Mouse (Mus musculus): Measurements from ENCODE around the gene Cfap97d1. TPM values are rescaled to one million over a fixed set of nuclear protein-coding genes. Genes with fewer than 3 reads are reported as not detected.

The Cfap97d1 gene
- total RNA-seq (2021) = not detected
- long read RNA-seq, experiment 1, partial matches to known transcripts = 0 of 1 reads
- long read RNA-seq, experiment 1, other reads (novel, unspliced or antisense) = 1 of 1 reads
- long read RNA-seq, experiment 2 = 0 reads

DNA sequence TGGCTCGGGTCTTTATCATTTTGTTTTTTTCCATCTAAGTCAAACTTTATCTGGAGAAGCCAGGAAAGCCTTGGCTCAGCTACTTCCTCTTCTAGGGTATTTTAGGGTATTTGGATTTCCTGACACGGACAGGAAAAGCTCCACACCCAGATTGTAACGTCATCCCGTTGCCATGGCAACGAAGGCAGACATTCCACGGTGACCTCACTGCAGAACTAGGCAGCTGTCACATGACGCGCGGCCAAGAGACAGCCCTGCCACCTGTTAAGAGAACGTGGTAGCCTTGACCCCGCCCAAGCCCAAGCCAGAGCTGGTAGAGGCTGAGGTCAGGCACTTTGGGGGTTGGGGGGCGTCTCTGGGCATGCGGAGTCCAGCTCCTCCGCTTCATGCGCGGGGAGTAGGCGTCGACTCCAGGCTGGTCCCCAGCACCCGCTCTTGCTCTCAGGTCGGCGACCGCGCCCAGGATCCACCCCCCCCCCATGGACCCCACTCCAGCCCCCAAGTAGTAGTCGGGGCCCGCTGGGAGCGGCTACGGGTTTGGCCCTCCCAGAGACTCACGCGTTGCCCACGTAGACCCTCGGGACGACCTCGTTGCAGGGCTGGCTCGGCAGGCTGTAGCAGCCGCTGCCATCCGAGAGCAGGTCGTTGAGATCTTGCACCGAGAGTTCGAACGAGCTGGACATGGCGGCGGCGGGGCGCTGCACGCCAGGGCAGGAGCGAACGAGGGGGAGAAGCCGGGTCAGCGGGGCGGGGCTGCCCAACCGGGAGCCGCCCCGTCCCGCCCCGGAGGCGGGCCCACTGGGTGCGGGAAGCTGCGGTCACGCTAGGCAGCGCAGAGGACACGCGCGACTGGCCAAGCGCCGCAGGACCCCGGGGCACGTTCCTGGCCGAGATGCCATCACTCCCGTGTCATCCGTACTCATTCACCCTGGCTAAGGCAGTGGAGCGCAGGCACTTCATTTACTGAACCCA lies at the start of gene Cfap97d1:
Gene Cfap97d1, plus strand, starts transcription at position 226 of the 972 bp plus-strand sequence.
- DNase-seq (ENCODE audit: low spot score in 2 of 2) = peak; percentile 97
- intact Hi-C loops (cut with DNase I) = loop anchor here (2.0 kb wide), 1 partner anchor 54 kb away; no protein-coding TSS in a partner anchor

DNA sequence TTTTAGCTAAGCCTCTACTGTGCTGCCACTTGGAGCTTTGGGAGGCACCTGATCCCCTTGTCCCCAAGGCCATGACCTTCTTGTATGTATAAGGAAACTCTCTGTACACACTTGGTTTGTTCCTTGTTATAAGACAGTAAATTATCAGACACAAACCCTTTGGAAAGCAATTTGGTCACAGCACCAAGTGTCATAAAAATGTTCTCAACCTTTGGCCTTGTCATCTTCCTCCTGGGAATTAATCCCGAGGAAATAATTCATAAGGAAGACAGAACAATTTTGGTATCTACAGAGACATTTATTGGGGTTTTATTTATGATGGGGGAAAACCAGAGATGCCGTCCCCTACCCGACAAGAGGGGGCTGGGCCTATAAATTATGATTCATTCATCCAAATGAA lies 48.3 kb upstream of the Cfap97d1 start:
- DNase-seq (ENCODE audit: low spot score in 2 of 2) = no peak
- intact Hi-C loops (cut with DNase I) = no loop called here

DNA sequence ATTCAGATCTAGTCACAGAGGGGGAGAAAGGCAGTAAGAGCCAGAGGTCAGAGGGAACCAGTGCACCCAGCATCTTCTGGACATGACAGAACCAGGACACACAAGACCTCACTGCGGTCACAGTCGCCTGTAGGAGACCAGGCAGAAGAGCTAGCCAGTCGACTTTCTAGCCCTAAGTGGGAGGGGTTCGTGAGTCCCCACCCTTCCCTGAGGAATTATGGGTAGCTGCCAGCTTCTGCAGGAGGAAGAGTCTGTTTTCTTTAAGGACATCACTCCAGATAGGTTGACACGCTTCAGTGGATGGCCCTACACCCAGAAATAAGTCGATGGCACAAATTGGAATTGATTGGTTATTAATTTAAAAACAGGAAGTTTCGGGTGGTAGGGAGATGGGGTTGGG lies 47.7 kb upstream of the Cfap97d1 start:
- DNase-seq (ENCODE audit: low spot score in 2 of 2) = no peak
- intact Hi-C loops (cut with DNase I) = no loop called here

DNA sequence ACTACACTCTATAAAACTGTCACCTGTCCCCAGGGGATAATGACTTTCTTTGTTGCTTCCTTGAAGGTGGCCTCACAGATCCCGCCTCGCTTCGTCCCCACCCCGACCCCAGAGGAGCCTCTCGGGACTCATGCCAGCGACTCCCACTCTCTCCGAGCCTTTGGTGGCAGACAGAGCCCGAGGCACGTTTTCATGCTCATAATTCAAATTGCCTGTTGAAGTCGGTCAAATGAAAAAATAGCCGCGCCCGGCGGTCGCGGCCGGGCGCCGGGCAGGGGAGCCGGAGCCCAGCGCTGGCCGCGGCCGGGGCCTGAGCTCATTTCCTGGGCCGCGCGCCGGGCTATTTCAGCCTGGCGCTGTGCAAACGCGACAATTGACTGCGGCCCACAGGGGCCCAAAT lies 47.0 kb upstream of the Cfap97d1 start:
- intact Hi-C loops (cut with DNase I) = no loop called here
- no peak for DNase-seq (ENCODE audit: low spot score in 2 of 2)

DNA sequence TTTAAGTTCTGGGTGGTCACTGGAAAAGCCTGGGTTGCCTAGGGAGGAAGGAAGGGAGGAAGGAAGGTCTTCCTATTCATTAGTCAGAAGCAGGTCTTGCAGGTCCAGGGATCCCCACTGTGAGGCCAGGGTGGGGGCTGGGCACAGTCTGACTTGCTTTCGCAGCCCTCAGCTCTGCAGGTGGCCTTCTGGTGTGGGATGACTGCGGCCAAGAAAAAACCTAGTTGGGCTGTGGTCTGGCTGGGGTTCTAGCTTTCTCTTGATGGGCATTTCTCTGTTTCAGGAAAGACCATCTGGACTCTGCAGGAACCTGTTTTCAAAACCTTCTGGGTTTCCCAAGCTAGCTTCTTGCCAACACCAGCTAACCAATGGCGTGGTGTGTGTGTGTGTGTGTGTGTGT lies 41.0 kb upstream of the Cfap97d1 start:
- intact Hi-C loops (cut with DNase I) = no loop called here
- DNase-seq (ENCODE audit: low spot score in 2 of 2) = no peak

DNA sequence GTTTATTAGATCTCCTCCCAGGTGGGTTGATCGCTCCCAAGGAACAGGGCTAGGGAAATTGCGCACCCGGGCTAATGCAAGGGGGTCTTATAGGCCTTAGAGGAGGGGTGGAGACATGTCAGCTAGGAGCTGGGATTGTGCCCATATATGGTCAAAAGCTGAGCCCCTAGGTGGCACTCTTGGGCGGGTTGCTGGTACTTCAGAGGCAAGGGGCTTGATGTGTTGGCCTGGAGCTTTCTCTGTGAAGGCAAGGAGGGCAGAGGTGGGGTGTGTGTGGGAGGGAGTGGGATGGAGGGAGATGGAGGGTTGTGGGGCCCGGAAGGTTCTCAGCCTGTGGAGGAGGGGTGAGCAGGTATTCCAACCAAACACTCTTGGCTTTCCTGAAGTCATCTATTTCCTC lies 37.6 kb upstream of the Cfap97d1 start:
- DNase-seq (ENCODE audit: low spot score in 2 of 2) = no peak
- intact Hi-C loops (cut with DNase I) = no loop called here

DNA sequence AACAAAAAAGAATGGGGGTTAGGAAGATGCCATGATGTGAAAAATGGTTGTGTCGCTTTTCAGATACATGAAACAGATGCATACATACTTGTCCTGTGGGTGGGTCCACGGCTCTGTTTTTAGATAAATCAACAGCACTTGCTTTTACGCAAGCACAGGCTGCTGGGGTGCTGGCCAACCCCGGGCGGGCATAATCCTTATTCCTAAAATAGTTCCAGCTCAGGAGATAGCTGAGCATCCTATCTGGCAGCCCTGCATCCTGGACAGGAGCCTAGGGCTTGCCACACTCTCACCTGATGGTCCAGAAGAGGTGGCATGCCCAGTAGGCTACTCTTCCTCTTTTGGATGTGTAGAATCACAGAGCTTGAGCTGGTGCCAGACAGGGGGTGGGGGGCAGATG lies 34.1 kb upstream of the Cfap97d1 start:
- DNase-seq (ENCODE audit: low spot score in 2 of 2) = no peak
- intact Hi-C loops (cut with DNase I) = no loop called here

DNA sequence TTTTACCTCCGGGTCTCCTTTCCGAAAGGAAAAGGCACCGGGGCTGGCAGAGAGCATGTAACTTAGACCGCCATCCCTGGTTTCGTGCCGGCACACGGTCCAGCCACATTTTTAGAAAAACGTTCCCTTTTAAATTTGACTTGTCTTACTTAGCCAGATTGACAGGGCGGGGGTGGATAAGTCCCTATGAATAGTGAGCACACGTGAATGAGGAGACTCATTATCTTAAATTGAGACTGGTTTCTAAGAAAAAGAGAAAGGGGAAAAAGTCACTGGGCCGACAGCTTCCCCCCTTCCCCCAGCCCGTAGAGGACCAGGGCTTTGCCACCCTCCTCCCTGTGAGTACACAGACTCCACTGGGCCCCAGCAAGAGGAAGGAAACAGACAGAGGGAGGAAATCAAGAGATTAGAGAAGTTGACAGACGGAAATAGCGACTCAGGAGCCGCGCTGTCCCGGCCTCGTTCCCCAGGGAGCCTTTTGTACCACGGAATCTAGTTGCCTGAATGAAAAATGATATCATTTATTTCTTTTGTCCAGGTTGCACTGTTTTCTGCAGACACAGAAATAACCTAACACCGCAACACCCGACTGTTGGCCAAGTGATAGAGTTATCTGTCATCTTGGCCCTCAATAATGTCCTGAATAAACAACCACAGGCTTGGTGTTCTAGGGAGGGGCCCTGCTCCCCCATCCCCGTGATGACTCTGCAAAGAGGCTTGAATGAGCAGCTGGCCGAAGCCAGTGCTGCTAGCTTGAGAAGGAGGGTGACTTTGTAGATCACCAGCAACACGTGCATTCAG lies 31.3 kb upstream of the Cfap97d1 start:
- intact Hi-C loops (cut with DNase I) = no loop called here
- DNase-seq (ENCODE audit: low spot score in 2 of 2) = no peak

DNA sequence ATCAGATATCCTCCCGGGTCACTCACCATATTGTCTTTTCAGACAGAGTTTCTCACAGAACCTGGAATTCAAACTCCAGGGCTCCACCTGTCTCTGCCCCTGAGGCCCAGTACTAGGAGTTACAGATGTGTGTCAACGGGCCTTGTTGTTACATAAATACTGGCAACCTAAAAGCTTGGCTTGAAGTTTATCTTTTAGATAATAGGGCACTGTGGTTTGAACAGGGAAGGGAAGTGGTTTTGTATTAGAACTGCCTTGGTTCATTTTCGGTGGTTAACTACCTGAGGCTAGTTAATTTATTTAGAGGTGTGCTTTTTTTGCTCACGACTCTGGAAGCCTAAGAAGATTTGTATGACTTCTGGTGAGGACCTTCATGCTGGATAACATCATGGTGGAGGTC lies 30.6 kb upstream of the Cfap97d1 start:
- intact Hi-C loops (cut with DNase I) = no loop called here
- no peak for DNase-seq (ENCODE audit: low spot score in 2 of 2)

DNA sequence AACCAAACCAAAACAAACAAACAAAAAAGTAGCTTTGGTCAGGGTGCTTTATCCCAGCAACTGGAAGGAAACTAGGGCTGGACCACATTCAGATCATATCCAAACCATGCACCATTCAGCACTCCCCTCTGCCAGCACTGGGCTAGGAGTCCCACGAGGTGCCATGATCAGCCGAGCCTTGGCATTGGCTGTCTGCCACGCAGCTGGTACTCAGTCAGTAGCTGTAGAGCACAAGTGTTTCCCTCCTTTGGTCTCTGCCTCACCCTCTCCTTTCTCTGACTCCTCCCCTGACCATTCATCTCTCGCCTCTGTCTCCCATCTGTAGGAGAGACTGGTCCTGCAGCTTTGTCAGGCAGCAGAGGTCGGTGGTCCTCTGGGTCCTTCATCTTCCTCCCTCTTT lies 26.6 kb upstream of the Cfap97d1 start:
- DNase-seq (ENCODE audit: low spot score in 2 of 2) = no peak

DNA sequence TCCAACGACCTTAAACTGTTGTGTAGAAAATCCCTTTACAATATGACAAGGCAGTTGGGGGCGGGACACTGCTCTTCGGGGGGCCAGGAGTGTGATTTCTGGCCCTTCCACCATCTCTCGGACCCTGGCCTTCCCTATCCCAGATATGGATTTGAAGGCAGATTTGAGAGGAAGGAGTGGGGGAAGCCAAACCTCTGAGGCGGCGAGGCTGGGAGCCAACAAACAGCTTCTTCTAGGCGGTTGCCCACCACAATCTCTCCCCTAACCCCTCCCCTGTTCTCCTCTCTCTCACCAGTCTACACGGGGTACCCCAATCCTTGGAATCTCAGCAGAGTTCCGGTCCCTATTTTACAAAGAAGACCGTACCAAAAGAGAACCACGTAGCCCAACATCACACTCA lies 21.0 kb upstream of the Cfap97d1 start:
- DNase-seq (ENCODE audit: low spot score in 2 of 2) = no peak

More for the DNA sequence above, 26.6 kb upstream of the Cfap97d1 start:
- intact Hi-C loops (cut with DNase I) = no loop called here

DNA sequence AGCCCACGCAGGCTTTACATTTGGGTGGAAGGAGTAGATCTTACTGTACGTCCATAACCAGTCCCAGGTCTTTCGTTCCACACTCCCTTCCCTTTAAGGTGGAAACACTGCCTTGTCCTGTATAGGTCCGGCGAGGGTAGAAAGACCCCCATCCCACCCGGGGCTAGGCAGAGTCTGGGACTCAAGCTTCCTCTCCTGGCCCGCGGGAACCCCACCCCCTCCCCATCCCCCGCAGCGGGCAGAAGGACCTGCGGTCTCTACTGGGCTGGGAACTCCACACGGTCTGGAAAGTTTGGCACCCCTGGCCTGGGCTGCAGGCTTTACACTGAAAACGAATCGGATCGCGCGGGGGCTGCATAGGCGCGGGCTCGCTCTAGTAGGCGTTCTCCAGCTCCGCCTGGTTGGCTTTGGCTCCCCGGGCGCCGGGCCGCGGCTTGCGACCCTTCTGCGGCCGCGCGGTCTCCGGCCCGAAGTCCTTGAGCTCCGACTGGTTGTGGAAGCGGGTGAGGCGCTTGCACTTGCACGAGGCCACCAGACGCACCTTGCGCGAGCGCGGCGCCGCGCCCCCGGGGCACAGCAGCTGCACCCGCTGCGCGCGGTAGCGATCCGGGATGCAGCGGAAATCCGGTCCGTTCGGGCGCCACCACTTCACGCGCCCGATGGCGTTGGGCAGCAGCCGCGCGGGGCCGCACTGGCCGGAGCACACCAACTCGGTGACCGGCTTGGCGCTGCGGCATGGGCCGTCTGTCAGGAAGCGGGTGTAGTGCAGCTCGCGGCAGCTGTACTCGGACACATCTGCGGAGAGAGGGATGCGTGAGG lies 20.4 kb upstream of the Cfap97d1 start:
- no peak for DNase-seq (ENCODE audit: low spot score in 2 of 2)
- intact Hi-C loops (cut with DNase I) = no loop called here

More for the DNA sequence above, 21.0 kb upstream of the Cfap97d1 start:
- intact Hi-C loops (cut with DNase I) = no loop called here

DNA sequence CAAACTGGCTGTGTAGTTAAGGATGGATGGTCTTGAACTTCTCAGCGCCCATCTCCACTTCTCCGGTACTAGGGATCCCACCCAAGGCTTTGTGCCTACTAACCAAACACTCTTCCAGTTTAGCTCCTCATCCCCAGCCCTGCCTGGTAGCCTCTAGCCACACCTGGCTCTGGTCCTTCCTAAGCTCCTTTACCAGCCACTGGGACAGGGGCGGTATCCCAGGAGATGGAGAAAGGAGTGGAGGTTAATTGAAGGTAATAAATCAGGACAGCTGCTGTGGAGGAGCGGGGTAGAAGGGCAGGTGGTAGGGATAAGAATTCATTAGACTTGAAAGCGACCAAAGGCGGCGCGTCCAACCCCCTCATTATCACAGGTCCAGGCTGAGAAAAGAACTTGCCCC lies 19.4 kb upstream of the Cfap97d1 start:
- no peak for DNase-seq (ENCODE audit: low spot score in 2 of 2)
- intact Hi-C loops (cut with DNase I) = no loop called here

DNA sequence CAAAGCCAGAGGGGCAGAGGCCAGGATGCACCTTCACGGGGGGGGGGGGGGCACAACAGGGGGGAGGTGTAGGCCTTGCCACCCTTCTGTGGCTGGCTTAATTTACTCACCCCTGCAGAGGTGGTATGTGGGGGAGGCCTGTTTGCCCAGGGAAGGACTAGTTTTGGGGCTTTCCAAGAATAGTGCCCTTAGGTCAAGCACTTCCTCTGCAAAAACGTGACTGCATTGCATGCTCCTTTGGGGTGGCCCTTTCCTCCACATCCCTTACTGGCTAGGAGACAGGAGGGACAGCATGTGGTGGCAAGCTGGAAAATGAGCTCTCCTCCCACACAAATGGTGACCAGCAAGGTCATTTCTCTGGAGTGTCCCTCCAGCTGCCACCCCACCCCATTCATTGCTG lies 18.5 kb upstream of the Cfap97d1 start:
- intact Hi-C loops (cut with DNase I) = no loop called here
- no peak for DNase-seq (ENCODE audit: low spot score in 2 of 2)

DNA sequence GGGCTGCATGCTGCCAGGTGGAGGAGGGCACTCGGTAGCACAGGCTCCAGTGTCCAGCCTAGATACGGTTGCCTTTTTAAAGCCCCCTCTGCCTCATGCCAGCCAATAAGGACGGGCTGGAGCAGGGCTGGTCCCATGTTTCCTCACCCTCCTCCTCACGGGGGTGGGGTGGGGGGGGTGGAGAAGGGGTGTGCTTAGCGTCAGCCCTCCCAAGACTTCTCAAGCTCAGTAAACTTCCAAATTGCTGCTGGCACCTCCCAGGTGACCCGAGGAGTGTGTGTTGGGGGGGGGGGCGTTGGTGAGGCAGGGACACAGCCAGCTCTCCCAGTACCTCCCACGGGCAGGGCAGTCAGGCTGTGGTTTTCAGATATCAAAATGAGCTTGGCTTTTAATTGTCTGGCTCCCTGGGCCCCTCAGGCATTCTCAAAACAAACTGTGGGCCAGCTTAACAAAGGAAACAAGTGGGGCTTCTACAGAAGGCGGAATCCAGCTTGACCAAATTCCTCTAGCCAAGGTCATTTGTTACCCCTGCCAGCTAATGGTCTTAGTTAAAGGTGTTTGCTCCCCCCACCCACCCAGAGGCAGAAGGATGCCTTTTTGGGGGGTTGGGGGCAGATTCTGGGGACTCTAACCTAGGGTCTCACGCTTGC lies 17.0 kb upstream of the Cfap97d1 start, which contains the start of gene Sost:
Gene Sost, minus strand, starts transcription at position 51 of the 650 bp plus-strand sequence.
- intact Hi-C loops (cut with DNase I) = no loop called here
- DNase-seq (ENCODE audit: low spot score in 2 of 2) = no peak

DNA sequence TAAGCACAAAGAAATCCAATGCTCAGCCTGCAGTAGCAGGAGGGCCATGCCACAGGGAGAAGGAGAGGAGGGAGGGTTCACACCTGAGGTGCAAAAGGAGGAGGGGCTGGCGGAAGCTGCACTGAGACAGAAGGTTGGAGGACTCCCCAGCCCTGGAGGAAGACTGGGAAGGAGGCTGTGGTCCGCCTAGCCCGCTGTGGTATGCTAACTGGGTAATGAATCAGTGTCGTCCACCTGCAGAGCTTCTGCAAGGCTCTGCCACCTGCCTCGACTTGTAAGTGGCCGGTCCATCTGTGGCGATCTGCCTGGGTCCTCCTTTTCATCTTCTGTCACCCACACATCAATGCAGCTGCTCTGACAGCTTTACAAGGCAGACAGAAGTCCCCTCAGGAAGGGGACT lies 15.8 kb upstream of the Cfap97d1 start:
- intact Hi-C loops (cut with DNase I) = loop anchor here (1.0 kb wide), 1 partner anchor 49 kb away; no protein-coding TSS in a partner anchor
- DNase-seq (ENCODE audit: low spot score in 2 of 2) = no peak

DNA sequence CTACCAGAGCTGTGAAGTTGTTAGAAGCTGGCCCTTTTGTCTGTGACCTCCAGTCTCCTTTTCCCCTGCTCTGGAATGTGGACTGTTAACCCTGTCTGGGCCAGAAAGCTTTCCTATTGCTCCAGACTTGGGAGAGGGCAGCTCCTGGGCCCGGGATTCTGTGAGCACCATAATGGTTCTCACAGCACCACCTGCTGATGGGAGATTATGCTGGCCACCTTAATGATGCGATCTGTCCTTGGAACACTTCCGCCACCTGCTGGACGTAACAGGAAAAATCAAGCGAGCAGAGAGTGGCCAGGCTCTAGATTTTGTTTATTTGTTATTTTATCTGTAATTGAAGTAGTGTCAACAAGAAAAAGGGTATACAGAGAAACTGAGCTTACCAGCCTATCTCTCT lies 15.3 kb upstream of the Cfap97d1 start:
- intact Hi-C loops (cut with DNase I) = loop anchor here (1.0 kb wide), 1 partner anchor 49 kb away; no protein-coding TSS in a partner anchor
- DNase-seq (ENCODE audit: low spot score in 2 of 2) = peak; percentile 91

DNA sequence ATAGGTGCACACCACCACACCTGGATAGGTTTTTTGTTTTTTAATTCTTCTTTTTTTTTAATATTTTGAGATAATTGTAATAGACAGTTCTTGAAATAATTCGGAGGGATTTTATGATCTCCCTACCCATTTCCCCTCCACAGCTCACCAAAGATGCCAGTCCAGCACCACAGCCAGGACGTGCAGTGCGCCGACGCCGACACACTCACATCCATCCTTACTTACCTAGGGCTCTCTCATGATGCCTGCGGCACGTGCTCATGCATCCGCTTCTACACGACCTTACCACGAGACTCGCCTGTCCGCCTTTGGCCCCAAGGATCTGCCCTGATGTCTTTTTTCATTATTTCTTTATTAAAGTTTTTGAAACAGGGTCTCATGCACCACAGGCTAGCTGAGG lies 14.2 kb upstream of the Cfap97d1 start:
- intact Hi-C loops (cut with DNase I) = loop anchor here (5.0 kb wide), 1 partner anchor 158 kb away; no protein-coding TSS in a partner anchor
- no peak for DNase-seq (ENCODE audit: low spot score in 2 of 2)

DNA sequence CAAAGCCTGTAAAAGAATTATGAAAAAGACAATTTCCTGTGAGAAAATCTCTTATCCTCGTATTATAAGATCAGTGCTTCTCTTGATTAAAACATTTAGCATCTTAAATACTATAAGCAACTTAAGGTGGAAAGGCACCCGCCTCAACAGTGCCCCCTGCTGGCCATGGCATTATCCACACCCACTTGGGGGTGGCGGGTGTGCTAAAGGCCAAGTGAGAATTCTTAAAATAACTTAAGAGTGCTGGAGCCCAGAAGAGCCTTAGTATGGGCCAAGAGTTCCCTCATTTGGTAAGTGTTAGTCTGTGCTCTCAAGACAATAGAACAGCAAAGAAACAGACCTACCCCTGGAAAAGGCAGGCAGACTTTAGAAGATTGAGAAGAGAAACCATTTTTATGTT lies 12.7 kb upstream of the Cfap97d1 start:
- intact Hi-C loops (cut with DNase I) = loop anchor here (5.0 kb wide), 1 partner anchor 159 kb away; no protein-coding TSS in a partner anchor
- no peak for DNase-seq (ENCODE audit: low spot score in 2 of 2)
